Mouse (Mus musculus): ENCODE data around the gene Il1rl2. TPM values are rescaled to one million over a fixed set of nuclear protein-coding genes. Genes with fewer than 3 reads are reported as not detected.

Il1rl2 gene
- polyA plus RNA-seq, 1 experiment from 2014 or later: 1.5 TPM

GRCm38 (mm10) chr1:40404682-40405081, 80.3 kb downstream of the Il1rl2 start:
- Histone ChIP-seq H3K4me1 (ENCODE audit: control insufficient read depth, low read depth, low read length) (no peaks in the 10 kb centered on the region; the same call in 1 of the 2 replicates), H3K9me3 (replicated peaks; ENCODE audit: control insufficient read depth, low read length) (no peaks in the 10 kb centered on the region), H3K27me3 (ENCODE audit: control insufficient read depth, insufficient read depth, low read depth, low read length) (no peaks in the 10 kb centered on the region), H3K27ac (ENCODE audit: low read length) (no peak overlapping the region; the same call in 1 of the 2 replicates), H3K4me2 (ENCODE audit: low read depth, low read length) (no peak overlapping the region), H3K4me3 (ENCODE audit: low read depth, low read length) (no peak overlapping the region), H3K9ac (ENCODE audit: low read depth, low read length) (no peak overlapping the region), H3K36me3 (ENCODE audit: control insufficient read depth, insufficient read depth) (no peaks in the 10 kb centered on the region)
- 55% methylated on average over 7 of the region's 7 CpGs for WGBS (ENCODE audit: insufficient replicate concordance)
- no peak for ATAC-seq (ENCODE audit: low read depth)

GRCm38 (mm10) chr1:40409882-40410281, 85.5 kb downstream of the Il1rl2 start:
- 44% methylated on average over 1 of the region's 1 CpGs for WGBS (ENCODE audit: insufficient replicate concordance)
- Histone ChIP-seq H3K27ac (ENCODE audit: low read length) (no peak overlapping the region), H3K9ac (ENCODE audit: low read depth, low read length) (no peak overlapping the region), H3K27me3 (ENCODE audit: control insufficient read depth, insufficient read depth, low read depth, low read length) (no peaks in the 10 kb centered on the region), H3K9me3 (replicated peaks; ENCODE audit: control insufficient read depth, low read length) (no peaks in the 10 kb centered on the region), H3K36me3 (ENCODE audit: control insufficient read depth, insufficient read depth) (no peaks in the 10 kb centered on the region), H3K4me2 (ENCODE audit: low read depth, low read length) (no peak overlapping the region), H3K4me1 (ENCODE audit: control insufficient read depth, low read depth, low read length) (no peaks in the 10 kb centered on the region; the same call in 1 of the 2 replicates), H3K4me3 (ENCODE audit: low read depth, low read length) (no peak overlapping the region)
- no peak for ATAC-seq (ENCODE audit: low read depth)

GRCm38 (mm10) chr1:40413039-40413438, 88.6 kb downstream of the Il1rl2 start:
- no peak for ATAC-seq (ENCODE audit: low read depth)
- H3K27me3 ChIP-seq (ENCODE audit: control insufficient read depth, insufficient read depth, low read depth, low read length): no peaks in the 10 kb centered on the region
- 78% methylated on average over 1 of the region's 1 CpGs for WGBS (ENCODE audit: insufficient replicate concordance)

GRCm38 (mm10) chr1:40414276-40414675, 89.9 kb downstream of the Il1rl2 start:
- peaks cover 10% of the 10 kb centered on the region for H3K4me1 ChIP-seq (ENCODE audit: control insufficient read depth, low read depth, low read length)
- no peak overlapping the region for H3K9ac ChIP-seq (ENCODE audit: low read depth, low read length)
- no peak overlapping the region for H3K4me2 ChIP-seq (ENCODE audit: low read depth, low read length)
- no peaks in the 10 kb centered on the region for H3K27me3 ChIP-seq (ENCODE audit: control insufficient read depth, insufficient read depth, low read depth, low read length)
- H3K36me3 ChIP-seq (ENCODE audit: control insufficient read depth, insufficient read depth): no peaks in the 10 kb centered on the region
- ATAC-seq (ENCODE audit: low read depth): no peak
- H3K4me3 ChIP-seq (ENCODE audit: low read depth, low read length): no peak overlapping the region
- no peak overlapping the region for H3K27ac ChIP-seq (ENCODE audit: low read length)
- 72% methylated on average over 7 of the region's 7 CpGs for WGBS (ENCODE audit: insufficient replicate concordance)
- no peaks in the 10 kb centered on the region for H3K9me3 ChIP-seq (replicated peaks; ENCODE audit: control insufficient read depth, low read length)

More at GRCm38 (mm10) chr1:40413039-40413438, 88.6 kb downstream of the Il1rl2 start:
- Histone ChIP-seq H3K36me3 (ENCODE audit: control insufficient read depth, insufficient read depth) (no peaks in the 10 kb centered on the region), H3K9ac (ENCODE audit: low read depth, low read length) (no peak overlapping the region), H3K4me2 (ENCODE audit: low read depth, low read length) (no peak overlapping the region), H3K9me3 (replicated peaks; ENCODE audit: control insufficient read depth, low read length) (no peaks in the 10 kb centered on the region), H3K4me1 (ENCODE audit: control insufficient read depth, low read depth, low read length) (peaks cover 4% of the 10 kb centered on the region), H3K27ac (ENCODE audit: low read length) (no peak overlapping the region), H3K4me3 (ENCODE audit: low read depth, low read length) (no peak overlapping the region)

GRCm38 (mm10) chr1:40414863-40415656, 90.7 kb downstream of the Il1rl2 start:
- WGBS (ENCODE audit: insufficient replicate concordance): 42% methylated on average over 7 of the region's 7 CpGs
- Histone ChIP-seq H3K36me3 (ENCODE audit: control insufficient read depth, insufficient read depth) (no peaks in the 10 kb centered on the region), H3K27ac (ENCODE audit: low read length) (no peak overlapping the region), H3K4me1 (ENCODE audit: control insufficient read depth, low read depth, low read length) (peaks cover 10% of the 10 kb centered on the region), H3K27me3 (ENCODE audit: control insufficient read depth, insufficient read depth, low read depth, low read length) (no peaks in the 10 kb centered on the region), H3K9ac (ENCODE audit: low read depth, low read length) (no peak overlapping the region), H3K9me3 (replicated peaks; ENCODE audit: control insufficient read depth, low read length) (no peaks in the 10 kb centered on the region), H3K4me3 (ENCODE audit: low read depth, low read length) (no peak overlapping the region), H3K4me2 (ENCODE audit: low read depth, low read length) (no peak overlapping the region)
- peak; percentile 32; the same call in 1 of the 2 replicates for ATAC-seq (ENCODE audit: low read depth)

GRCm38 (mm10) chr1:40417034-40417433, 92.6 kb downstream of the Il1rl2 start:
- no peaks in the 10 kb centered on the region for H3K36me3 ChIP-seq (ENCODE audit: control insufficient read depth, insufficient read depth)
- no peaks in the 10 kb centered on the region for H3K9me3 ChIP-seq (replicated peaks; ENCODE audit: control insufficient read depth, low read length)
- H3K4me2 ChIP-seq (ENCODE audit: low read depth, low read length): no peak overlapping the region
- H3K4me1 ChIP-seq (ENCODE audit: control insufficient read depth, low read depth, low read length): peaks cover 10% of the 10 kb centered on the region
- ATAC-seq (ENCODE audit: low read depth): no peak
- no peak overlapping the region for H3K4me3 ChIP-seq (ENCODE audit: low read depth, low read length)
- H3K27me3 ChIP-seq (ENCODE audit: control insufficient read depth, insufficient read depth, low read depth, low read length): no peaks in the 10 kb centered on the region
- no peak overlapping the region for H3K9ac ChIP-seq (ENCODE audit: low read depth, low read length)
- no peak overlapping the region for H3K27ac ChIP-seq (ENCODE audit: low read length)
- 68% methylated on average over 2 of the region's 2 CpGs for WGBS (ENCODE audit: insufficient replicate concordance)

Other genes starting within 250 kb of the Il1rl2 start
- 7.2 and 8.4 TPM in 2 replicates for gene Il1r1, start 99.5 kb upstream of the Il1rl2 start, polyA plus RNA-seq (2015; fragmentation: Nextera tagmentation; extraction: Ambion mirVana)
- gene Il1rl1, start 105.0 kb downstream of the Il1rl2 start, polyA plus RNA-seq (2015; fragmentation: Nextera tagmentation; extraction: Ambion mirVana): 5.3 and 5.7 TPM in 2 replicates
- gene Il18r1, start 140.9 kb downstream of the Il1rl2 start, polyA plus RNA-seq (2015; fragmentation: Nextera tagmentation; extraction: Ambion mirVana): 0.13 and 0.14 TPM in 2 replicates
- 1.4 and 1.8 TPM in 2 replicates for gene Il18rap, start 190.8 kb downstream of the Il1rl2 start, polyA plus RNA-seq (2015; fragmentation: Nextera tagmentation; extraction: Ambion mirVana)

Data from liver, embryonic 16.5 days (tissue).